Mouse (Mus musculus) limb, embryonic 15.5 days (tissue): Measurements from ENCODE around the gene Atp13a2. TPM values are rescaled to one million over a fixed set of nuclear protein-coding genes. Genes with fewer than 3 reads are reported as not detected.

Experiments used
- ATAC-seq: fragments of 200-750 bp; cut with Nextera tagmentation; 2 replicates; pipeline ENCODE4 v1.8.0; 2017; ENCODE audit warnings: low read depth, moderate TSS enrichment; ENCODE audit not compliant: insufficient number of reproducible peaks, low FRiP score, low TSS enrichment
- H3K27ac ChIP-seq: fragments of 300-500 bp; sonication (generic); 2 replicates; pipeline ENCODE4 v1.5.1; 2015; ENCODE audit warnings: moderate library complexity, mild to moderate bottlenecking, inconsistent platforms
- H3K27me3 ChIP-seq: fragments of 300-500 bp; sonication (generic); 2 replicates; pipeline ENCODE4 v1.6.1; 2015; ENCODE audit warnings: inconsistent platforms
- H3K36me3 ChIP-seq: fragments of 300-500 bp; sonication (generic); 2 replicates; pipeline ENCODE4 v1.6.1; 2015; ENCODE audit warnings: inconsistent platforms
- H3K4me1 ChIP-seq: fragments of 300-500 bp; sonication (generic); 2 replicates; pipeline ENCODE4 v1.6.1; 2015; ENCODE audit warnings: inconsistent platforms
- H3K4me2 ChIP-seq: fragments of 300-500 bp; sonication (generic); 2 replicates; pipeline ENCODE4 v1.6.1; 2015; ENCODE audit warnings: mild to moderate bottlenecking, inconsistent platforms
- H3K4me3 ChIP-seq: fragments of 300-500 bp; sonication (generic); 2 replicates; pipeline ENCODE4 v1.5.1; 2015; ENCODE audit warnings: mild to moderate bottlenecking, inconsistent platforms
- H3K9ac ChIP-seq: fragments of 300-500 bp; sonication (generic); 2 replicates; pipeline ENCODE4 v1.6.1; 2015; ENCODE audit warnings: inconsistent platforms
- H3K9me3 ChIP-seq: fragments of 300-500 bp; sonication (generic); 2 replicates; pipeline ENCODE4 v1.6.1; 2016; ENCODE audit warnings: inconsistent platforms
- WGBS: fragments of 180-500 bp; shearing (Covaris S2); methylation state at CpG from one replicate; pipeline ENCODE4 v1.1.7; 2015; 5-methylcytosine and 5-hydroxymethylcytosine counted together
- polyA plus RNA-seq: library from polyadenylated mRNA; unstranded; fragments of >200 nt; fragmentation: Nextera tagmentation; extraction: Ambion mirVana; gene quantifications from 2 replicates; pipeline ENCODE4 v1.2.1, GENCODE M21; 2015

The Atp13a2 gene
- polyA plus RNA-seq, 1 experiment from 2014 or later = 41.0 TPM

GRCm38 (mm10) chr4:141010941-141011429 is 24.3 kb downstream of the Atp13a2 start:
- H3K36me3 ChIP-seq = peaks cover 52% of the 10 kb centered on the region
- peak overlapping the region; percentile 60 for H3K4me2 ChIP-seq
- H3K27me3 ChIP-seq = no peaks in the 10 kb centered on the region
- peaks cover 55% of the 10 kb centered on the region for H3K4me1 ChIP-seq
- under 1% methylated on average over 17 of the region's 17 CpGs for WGBS
- no peak for ATAC-seq
- H3K9ac ChIP-seq = peak overlapping the region; percentile 84
- peak overlapping the region; percentile 71 for H3K4me3 ChIP-seq
- H3K9me3 ChIP-seq = no peaks in the 10 kb centered on the region
- H3K27ac ChIP-seq = peak overlapping the region; percentile 91

- H3K4me1 ChIP-seq = peaks cover 62% of the 10 kb centered on the region
These were observed 25.1 kb downstream of the Atp13a2 start for GRCm38 (mm10) chr4:141011556-141012328.

GRCm38 (mm10) chr4:141012558-141012957 is 25.9 kb downstream of the Atp13a2 start:
- Histone ChIP-seq H3K4me1 (peaks cover 70% of the 10 kb centered on the region), H3K36me3 (peaks cover 51% of the 10 kb centered on the region), H3K27ac (peak overlapping the region; percentile 91), H3K9ac (no peak overlapping the region), H3K4me3 (peak overlapping the region; percentile 71), H3K27me3 (no peaks in the 10 kb centered on the region), H3K4me2 (peak overlapping the region; percentile 60), H3K9me3 (no peaks in the 10 kb centered on the region)
- WGBS = 59% methylated on average over 10 of the region's 10 CpGs
- no peak for ATAC-seq

More at GRCm38 (mm10) chr4:141011556-141012328, 25.1 kb downstream of the Atp13a2 start:
- ATAC-seq = peak; percentile 56
- Histone ChIP-seq H3K4me3 (peak overlapping the region; percentile 71), H3K27me3 (no peaks in the 10 kb centered on the region), H3K36me3 (peaks cover 52% of the 10 kb centered on the region), H3K27ac (peak overlapping the region; percentile 91), H3K4me2 (peak overlapping the region; percentile 60), H3K9ac (peak overlapping the region; percentile 84), H3K9me3 (no peaks in the 10 kb centered on the region)
- WGBS = 18% methylated on average over 14 of the region's 14 CpGs

- peaks cover 83% of the 10 kb centered on the region for H3K4me1 ChIP-seq
- H3K9me3 ChIP-seq = no peaks in the 10 kb centered on the region
- 66% methylated on average over 8 of the region's 8 CpGs for WGBS
- peaks cover 51% of the 10 kb centered on the region for H3K36me3 ChIP-seq
- H3K27ac ChIP-seq = peak overlapping the region; percentile 52
- no peak overlapping the region for H3K4me3 ChIP-seq
- H3K9ac ChIP-seq = no peak overlapping the region
- no peaks in the 10 kb centered on the region for H3K27me3 ChIP-seq
- H3K4me2 ChIP-seq = no peak overlapping the region
- no peak for ATAC-seq
These were observed 27.4 kb downstream of the Atp13a2 start for GRCm38 (mm10) chr4:141014114-141014513.

- Histone ChIP-seq H3K4me3 (no peak overlapping the region), H3K27ac (0 out of 2 replicates have a peak overlapping the region, but pooled peaks have one; percentile 65), H3K4me2 (no peak overlapping the region), H3K36me3 (peaks cover 54% of the 10 kb centered on the region), H3K9ac (no peak overlapping the region), H3K27me3 (no peaks in the 10 kb centered on the region), H3K9me3 (no peaks in the 10 kb centered on the region), H3K4me1 (peaks cover 86% of the 10 kb centered on the region)
- ATAC-seq = no peak
- 85% methylated on average over 11 of the region's 11 CpGs for WGBS
These were observed 28.2 kb downstream of the Atp13a2 start for GRCm38 (mm10) chr4:141014856-141015255.

GRCm38 (mm10) chr4:141015356-141015755 is 28.7 kb downstream of the Atp13a2 start:
- H3K9ac ChIP-seq = no peak overlapping the region
- peaks cover 86% of the 10 kb centered on the region for H3K4me1 ChIP-seq
- H3K27me3 ChIP-seq = no peaks in the 10 kb centered on the region
- H3K36me3 ChIP-seq = peaks cover 54% of the 10 kb centered on the region
- no peak overlapping the region for H3K4me3 ChIP-seq
- 71% methylated on average over 7 of the region's 7 CpGs for WGBS
- peak overlapping the region; percentile 65; the same call in 1 of the 2 replicates for H3K27ac ChIP-seq
- ATAC-seq = no peak
- H3K4me2 ChIP-seq = no peak overlapping the region
- H3K9me3 ChIP-seq = no peaks in the 10 kb centered on the region

- H3K27ac ChIP-seq = peak overlapping the region; percentile 65
- WGBS = 72% methylated on average over 9 of the region's 9 CpGs
- H3K4me3 ChIP-seq = no peak overlapping the region
- peaks cover 93% of the 10 kb centered on the region for H3K4me1 ChIP-seq
- peaks cover 54% of the 10 kb centered on the region for H3K36me3 ChIP-seq
- H3K9ac ChIP-seq = no peak overlapping the region
- H3K9me3 ChIP-seq = no peaks in the 10 kb centered on the region
- ATAC-seq = no peak
- no peak overlapping the region for H3K4me2 ChIP-seq
- no peaks in the 10 kb centered on the region for H3K27me3 ChIP-seq
These were observed 29.6 kb downstream of the Atp13a2 start for GRCm38 (mm10) chr4:141016311-141016710.

GRCm38 (mm10) chr4:141017657-141018436 is 31.2 kb downstream of the Atp13a2 start:
- peaks cover 89% of the 10 kb centered on the region for H3K4me1 ChIP-seq
- 80% methylated on average over 29 of the region's 29 CpGs for WGBS

GRCm38 (mm10) chr4:141020220-141020619 is 33.5 kb downstream of the Atp13a2 start:
- WGBS = 72% methylated on average over 17 of the region's 17 CpGs
- H3K4me2 ChIP-seq = 0 out of 2 replicates have a peak overlapping the region, but pooled peaks have one; percentile 32

More at GRCm38 (mm10) chr4:141017657-141018436, 31.2 kb downstream of the Atp13a2 start:
- Histone ChIP-seq H3K9me3 (no peaks in the 10 kb centered on the region), H3K4me2 (no peak overlapping the region), H3K27me3 (no peaks in the 10 kb centered on the region), H3K27ac (peak overlapping the region; percentile 65), H3K9ac (no peak overlapping the region), H3K4me3 (no peak overlapping the region), H3K36me3 (peaks cover 51% of the 10 kb centered on the region)
- no peak for ATAC-seq

GRCm38 (mm10) chr4:141020811-141021613 is 34.3 kb downstream of the Atp13a2 start:
- Histone ChIP-seq H3K4me3 (no peak overlapping the region), H3K9me3 (no peaks in the 10 kb centered on the region), H3K27ac (peak overlapping the region; percentile 88), H3K4me2 (peak overlapping the region; percentile 32), H3K4me1 (peaks cover 66% of the 10 kb centered on the region), H3K9ac (no peak overlapping the region), H3K27me3 (no peaks in the 10 kb centered on the region), H3K36me3 (peaks cover 32% of the 10 kb centered on the region)
- ATAC-seq = peak; percentile 67
- WGBS = 14% methylated on average over 14 of the region's 14 CpGs

More at GRCm38 (mm10) chr4:141020220-141020619, 33.5 kb downstream of the Atp13a2 start:
- Histone ChIP-seq H3K9me3 (no peaks in the 10 kb centered on the region), H3K27ac (peak overlapping the region; percentile 88), H3K9ac (no peak overlapping the region), H3K36me3 (peaks cover 32% of the 10 kb centered on the region), H3K4me3 (no peak overlapping the region), H3K27me3 (no peaks in the 10 kb centered on the region), H3K4me1 (peaks cover 73% of the 10 kb centered on the region)
- ATAC-seq = no peak

GRCm38 (mm10) chr4:141021614-141021929 is 34.9 kb downstream of the Atp13a2 start:
- Histone ChIP-seq H3K36me3 (peaks cover 29% of the 10 kb centered on the region), H3K4me3 (no peak overlapping the region), H3K9ac (no peak overlapping the region), H3K27me3 (no peaks in the 10 kb centered on the region), H3K4me2 (no peak overlapping the region), H3K9me3 (no peaks in the 10 kb centered on the region), H3K4me1 (peaks cover 61% of the 10 kb centered on the region), H3K27ac (peak overlapping the region; percentile 88)
- 50% methylated on average over 11 of the region's 11 CpGs for WGBS
- ATAC-seq = no peak
